Mouse (Mus musculus): ENCODE results near the gene Ptpa. TPM values are rescaled to one million over a fixed set of nuclear protein-coding genes. Genes with fewer than 3 reads are reported as not detected.

The Ptpa gene
- polyA plus RNA-seq, 1 experiment: 1,193 TPM

DNA sequence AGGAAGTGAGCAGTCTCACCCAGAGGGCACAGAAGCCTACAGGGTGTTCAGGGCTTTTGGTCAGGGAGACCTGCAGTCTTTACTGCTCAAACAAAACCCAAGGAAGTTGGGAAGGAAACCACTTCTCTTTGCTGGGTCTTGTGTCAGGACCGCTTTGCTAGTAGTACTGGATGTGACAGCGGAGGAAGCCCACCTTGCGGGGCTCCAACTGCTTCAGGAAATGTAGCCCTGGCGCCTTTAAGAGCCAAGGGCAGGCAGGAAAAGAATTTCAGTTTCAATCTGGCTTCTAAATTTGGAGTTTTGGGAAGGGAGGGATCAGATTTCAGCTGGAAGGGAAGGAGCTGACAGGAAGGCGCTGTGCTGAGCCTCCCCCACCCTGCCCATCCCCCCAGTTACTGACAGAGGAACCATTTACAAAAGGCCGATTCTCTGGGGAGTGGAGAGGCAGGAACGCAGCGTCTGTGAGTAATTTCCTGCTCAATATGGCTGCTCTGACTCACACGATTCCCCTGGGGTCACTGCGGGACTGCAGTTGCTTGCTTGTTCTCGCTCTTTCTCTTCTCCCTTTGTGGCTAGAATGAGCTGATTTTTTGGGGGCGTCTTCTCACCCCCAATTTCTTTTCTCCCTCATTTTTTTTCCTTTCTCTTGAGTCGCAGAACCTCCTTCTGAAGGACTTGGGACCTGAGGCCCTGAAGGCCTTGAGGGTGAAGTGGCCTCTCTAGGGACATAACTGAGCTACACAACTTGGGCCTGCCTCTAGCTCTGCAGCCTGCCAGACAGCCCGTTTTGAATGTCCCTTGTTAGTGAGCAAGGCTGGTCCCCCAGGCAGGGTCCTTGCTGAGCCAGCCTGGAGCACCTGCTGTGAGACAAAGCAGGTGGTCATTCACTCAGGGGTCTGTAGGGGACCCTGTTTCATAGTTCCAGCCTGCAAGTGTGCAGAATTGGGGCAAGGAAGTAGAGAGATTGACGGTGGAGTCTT, 26.0 kb downstream of the Ptpa start:
- no peak for TF ChIP-seq GATA1 (IDR thresholded peaks at IDR 0.05; ENCODE audit: low read length)

DNA sequence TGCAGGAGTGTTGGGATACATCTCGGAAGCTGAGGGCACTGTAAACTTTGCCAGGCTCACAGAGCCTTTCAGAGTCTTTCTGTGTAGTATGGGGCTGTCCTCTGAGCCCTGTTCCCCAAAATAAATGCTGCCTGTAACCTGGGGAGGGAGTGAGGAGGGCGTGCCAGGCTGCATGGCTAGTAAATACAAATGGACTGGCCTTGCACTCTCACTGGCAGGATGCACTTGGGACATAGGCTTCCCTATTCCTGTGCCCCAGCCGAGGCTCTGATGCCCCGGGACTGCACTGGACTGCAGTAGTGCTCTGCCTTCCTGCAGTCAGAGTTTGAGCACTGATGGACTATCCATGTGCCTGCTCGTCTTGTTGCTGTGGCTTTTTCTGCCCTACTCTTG, 26.7 kb downstream of the Ptpa start:
- no peak for TF ChIP-seq GATA1 (IDR thresholded peaks at IDR 0.05; ENCODE audit: low read length)

DNA sequence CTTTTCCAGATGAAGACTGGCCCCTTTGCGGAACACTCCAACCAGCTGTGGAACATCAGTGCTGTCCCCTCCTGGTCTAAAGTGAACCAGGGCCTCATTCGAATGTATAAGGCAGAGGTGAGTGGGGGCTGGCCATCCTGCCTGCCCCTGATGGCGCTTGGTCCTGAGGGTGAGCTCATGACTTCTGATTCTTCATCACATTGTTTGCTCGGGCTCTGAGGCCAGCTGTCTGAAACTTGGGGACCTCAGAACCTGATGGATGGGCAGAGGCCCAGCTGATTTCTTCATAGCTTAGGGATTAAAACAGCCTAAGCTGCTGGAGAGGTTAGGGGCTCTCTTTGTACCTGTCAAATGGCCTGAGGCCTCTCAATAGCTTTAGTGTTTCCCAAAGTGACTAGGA, 27.4 kb downstream of the Ptpa start:
- TF ChIP-seq GATA1 (IDR thresholded peaks at IDR 0.05; ENCODE audit: low read length): no peak

DNA sequence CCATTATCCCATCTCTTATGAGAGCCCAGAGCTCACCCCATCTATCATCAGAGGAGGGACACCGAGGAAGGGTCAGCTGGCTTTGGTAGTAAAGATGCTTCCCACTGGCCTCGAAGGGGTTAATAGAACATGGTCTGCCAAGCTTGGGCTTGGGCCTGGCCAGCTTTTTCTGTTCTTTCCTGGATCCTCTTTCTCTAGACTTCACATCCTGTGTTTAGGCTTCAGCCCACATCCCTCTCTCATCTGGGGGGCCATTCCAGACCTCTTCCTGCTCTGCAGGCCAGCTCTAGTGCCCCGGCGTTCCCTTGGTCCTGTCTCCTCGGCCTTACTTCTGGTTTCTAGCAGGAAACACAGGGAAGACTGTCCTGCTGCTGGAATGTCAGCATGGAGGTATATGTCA, 28.2 kb downstream of the Ptpa start:
- TF ChIP-seq GATA1 (IDR thresholded peaks at IDR 0.05; ENCODE audit: low read length): no peak

DNA sequence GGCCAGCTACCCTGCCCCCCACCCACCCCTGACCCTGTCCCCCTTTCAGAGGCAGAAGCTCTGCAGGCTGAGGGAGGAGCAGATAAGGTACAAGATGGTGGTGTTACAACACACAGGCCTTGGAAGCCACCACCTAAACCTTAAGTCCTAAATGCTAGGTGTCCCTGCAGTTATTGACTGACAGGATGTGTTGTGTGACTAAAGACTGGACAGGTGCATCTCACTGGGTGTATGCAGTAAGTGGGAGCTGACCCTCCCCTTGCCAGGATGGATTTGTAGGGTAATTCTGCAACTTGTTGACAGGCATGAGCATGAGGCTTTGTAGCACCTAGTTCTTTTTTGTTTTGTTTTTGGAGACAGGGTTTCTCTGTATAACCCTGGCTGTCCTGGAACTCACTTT, 28.6 kb downstream of the Ptpa start:
- TF ChIP-seq GATA1 (IDR thresholded peaks at IDR 0.05; ENCODE audit: low read length): no peak

DNA sequence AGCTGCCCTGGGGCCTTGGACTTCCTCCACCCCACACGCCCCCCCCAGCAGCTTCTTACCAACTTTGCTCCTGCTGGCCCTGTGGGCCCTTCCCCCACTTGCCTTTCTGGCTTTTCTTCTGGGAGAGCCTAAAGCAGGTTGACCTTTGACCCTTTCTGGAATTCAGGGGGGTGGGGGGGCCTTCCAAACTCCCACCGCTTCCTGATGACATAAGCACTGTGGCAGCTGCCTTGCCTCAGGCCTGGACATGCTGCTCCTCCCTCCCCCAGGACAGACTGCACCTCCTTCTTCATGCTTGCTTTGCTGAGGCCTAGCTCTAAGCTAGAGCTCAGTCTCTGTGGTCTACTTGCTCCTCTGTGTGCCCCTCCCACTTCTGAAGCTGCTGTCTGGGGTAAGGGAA, 29.5 kb downstream of the Ptpa start:
- TF ChIP-seq GATA1 (IDR thresholded peaks at IDR 0.05; ENCODE audit: low read length): no peak

DNA sequence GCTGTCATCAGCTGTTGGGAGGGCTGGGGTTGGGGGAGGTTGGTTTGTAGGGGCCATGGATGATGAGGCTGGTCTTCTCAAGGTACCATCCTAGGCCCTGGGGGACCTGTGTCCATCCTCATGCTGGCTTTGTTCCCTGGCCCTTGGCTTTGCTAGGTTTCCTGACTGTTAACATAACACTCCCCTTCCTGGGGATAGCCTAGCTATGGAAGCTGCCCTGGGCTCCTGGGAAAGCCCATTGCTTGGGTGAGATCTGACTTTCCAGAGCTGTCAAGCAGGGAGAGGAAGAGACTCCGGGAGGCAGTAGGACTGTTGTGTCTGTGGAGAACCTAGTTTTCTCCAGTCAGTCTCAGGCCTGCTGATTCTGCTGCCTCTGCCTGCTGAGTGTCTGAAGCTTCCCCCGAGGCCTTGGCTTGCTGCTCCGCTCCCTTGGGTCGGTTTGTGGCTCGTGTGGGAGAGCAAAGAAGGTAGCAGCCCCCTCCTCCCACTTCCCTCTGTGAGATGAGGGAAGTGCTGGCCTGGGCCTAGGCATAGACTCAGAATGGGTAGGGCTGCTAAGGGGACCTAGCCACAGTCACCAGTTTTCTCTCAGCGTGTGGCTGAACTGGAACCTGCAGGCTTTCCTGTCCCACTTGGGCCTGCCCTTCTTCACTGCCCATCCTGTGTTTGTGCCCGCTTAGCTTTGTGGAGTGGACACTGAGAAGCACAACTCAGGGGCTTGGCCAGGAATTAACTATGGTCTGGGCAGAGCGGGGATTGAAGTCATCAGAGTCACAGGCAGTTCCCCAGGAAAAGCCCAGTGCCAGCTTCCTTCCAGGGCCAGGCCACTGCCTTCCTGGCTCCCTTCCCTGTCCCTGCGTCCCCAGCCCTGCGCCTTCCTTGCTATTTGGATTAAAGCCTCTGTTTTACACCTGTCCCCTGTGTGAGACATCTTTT, 31.3 kb downstream of the Ptpa start:
- no peak for TF ChIP-seq GATA1 (IDR thresholded peaks at IDR 0.05; ENCODE audit: low read length)

DNA sequence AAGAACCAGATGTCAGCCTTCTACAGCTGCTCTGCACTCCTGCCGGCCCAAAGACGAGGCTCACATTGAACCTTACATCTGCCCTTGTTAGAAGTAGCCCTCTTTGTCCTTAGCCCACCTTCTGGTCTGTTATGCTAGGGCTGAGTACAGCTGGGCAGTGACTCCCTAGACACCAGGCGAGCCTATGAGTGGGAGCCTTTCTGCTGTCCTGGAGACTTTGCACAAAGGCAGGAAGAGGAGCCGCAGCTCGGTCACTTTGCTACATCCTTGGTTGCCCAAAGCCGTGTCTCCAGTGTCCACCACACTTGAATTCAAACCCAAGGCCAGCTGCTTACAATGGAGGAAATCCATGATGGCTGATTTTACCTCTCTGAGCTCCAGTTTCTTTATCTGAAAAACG, 32.5 kb downstream of the Ptpa start:
- no peak for TF ChIP-seq GATA1 (IDR thresholded peaks at IDR 0.05; ENCODE audit: low read length)

DNA sequence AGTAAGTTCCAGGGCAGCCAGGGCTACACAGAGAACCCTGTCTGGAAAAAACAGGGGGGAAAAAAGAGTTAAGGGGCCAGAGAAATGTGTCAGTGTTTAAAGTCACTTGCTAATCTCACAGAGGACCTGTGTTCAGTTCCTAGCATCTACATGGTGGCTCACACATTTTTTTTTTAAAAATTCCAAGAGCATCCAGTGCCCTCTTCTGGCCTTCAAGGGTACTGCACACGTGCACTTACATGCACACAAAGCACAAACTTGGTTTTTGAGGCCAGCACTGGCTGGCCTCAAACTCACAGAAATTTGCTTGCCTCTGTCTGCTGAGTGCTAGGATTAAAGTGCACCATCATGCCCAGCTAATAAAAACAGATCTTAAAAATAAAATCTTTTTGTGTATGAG, 34.7 kb downstream of the Ptpa start:
- TF ChIP-seq GATA1 (IDR thresholded peaks at IDR 0.05; ENCODE audit: low read length): no peak

DNA sequence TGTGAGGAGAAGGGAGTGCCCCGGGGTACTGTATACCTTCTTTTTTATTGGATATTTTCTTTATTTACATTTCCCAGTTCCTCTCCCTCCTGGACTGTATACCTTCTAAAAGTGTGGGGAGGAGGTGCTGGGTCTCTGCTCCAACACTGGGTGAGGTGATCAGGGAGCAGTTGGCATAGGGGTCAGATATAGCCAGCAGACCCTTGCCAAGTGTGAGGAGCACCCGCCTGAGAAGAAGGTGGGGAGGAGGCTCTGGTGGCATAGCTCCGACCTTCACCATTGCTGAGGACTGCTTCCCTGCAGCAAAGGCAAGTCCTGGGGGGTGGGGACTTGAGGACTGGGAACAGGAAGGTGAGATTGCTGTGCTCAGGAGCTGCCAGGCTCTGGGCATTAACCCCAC, 35.7 kb downstream of the Ptpa start:
- no peak for TF ChIP-seq GATA1 (IDR thresholded peaks at IDR 0.05; ENCODE audit: low read length)

DNA sequence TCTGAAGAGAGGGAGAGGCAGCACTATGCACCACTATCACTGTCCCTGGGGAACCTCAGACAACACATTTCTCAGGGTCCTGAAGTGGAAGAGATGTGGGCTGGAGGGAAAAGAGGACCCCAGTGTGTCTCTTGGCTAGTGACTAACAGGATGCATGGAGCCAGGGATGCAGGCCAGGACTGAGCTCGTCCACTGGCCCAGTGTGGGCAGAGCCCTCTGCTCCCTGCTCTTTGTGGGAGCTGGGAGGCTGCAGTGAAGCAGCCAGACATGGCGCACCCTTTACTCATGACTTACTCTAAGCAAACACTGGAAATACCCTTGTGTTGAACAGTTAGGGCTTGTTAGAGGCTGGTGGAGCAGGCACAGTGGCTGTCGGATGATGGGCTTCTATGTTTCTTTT, 37.7 kb downstream of the Ptpa start:
- no peak for TF ChIP-seq GATA1 (IDR thresholded peaks at IDR 0.05; ENCODE audit: low read length)

DNA sequence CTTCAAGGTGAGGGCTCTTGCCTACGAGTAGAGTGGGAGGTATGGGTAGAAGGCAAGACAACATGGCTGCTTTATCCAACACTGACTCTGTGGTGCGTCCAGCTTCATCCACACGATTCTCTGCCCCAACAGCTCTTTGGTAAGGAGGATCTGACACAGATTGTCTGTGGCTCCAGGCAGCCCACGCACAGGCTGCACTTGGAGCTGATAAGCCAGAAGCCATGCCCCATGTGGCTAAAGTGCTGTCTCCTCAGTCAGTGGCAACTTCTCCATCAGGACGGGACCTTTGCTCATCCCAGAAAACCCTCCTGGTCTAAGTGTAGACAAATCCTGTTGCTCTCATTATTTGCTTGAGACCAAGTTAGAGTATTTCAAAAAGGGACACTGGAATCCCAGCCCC, 38.7 kb downstream of the Ptpa start:
- no peak for TF ChIP-seq GATA1 (IDR thresholded peaks at IDR 0.05; ENCODE audit: low read length)

DNA sequence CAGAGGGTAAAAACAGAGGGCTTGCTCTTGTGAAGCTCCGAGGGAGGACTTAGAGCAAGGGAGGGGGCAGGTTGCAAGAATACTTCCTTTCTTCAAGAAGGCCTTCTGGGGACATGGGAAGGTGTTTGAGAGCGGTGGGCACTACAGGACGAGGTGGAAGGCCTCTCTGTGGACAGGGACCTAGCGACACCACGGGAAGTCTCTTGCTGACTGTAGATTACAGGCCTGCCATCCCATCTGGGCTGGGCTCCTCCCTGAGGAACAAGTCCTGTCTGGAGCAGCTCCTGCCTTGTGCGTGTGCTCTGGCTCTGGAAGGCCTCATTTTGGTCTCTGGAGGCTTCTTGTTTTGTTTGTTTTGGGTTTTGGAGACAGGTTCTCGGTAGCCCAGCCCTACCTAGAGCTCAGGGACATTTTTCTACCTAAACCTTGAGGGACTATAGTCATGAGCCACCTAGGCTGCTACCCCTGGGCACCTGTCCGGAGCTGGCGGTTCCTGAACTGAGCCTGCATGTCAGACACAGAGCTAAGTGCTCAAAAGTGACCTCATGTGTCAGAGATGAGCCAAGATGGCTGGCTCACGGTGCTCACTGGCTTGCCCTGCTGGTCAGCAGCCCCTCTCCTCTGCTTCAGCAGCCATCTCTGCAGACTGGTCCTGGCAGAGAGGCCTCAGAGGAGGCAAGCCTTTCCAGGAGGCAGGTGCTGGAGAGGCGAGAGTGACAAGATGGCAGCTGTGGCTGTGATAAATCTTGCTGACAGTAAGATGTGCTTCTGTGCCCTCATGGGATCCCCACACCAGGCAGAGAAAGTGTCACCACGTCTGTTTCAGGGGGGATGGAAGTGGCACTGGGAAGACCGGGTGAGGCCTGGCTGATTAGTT, 40.5 kb downstream of the Ptpa start:
- no peak for TF ChIP-seq GATA1 (IDR thresholded peaks at IDR 0.05; ENCODE audit: low read length)

DNA sequence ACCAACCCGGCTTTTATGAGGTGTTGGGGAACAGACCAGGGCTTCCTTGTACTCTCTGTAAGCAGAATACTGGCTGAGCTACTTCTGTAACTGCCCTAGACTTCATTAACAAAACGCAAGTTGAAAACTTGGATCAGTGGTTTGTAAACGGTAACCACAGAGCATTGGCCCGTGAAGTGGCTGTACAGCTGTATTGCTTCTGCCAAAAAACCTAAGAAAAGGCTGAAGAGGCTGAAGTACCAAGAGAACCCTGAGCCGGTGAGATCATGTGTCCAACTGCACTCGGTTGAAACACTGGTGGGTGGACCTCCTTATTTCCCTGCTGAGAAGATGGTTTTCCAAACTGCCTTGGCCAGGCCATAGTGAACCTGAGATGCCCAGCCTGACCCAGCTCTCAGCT, 42.5 kb downstream of the Ptpa start:
- no peak for TF ChIP-seq GATA1 (IDR thresholded peaks at IDR 0.05; ENCODE audit: low read length)

DNA sequence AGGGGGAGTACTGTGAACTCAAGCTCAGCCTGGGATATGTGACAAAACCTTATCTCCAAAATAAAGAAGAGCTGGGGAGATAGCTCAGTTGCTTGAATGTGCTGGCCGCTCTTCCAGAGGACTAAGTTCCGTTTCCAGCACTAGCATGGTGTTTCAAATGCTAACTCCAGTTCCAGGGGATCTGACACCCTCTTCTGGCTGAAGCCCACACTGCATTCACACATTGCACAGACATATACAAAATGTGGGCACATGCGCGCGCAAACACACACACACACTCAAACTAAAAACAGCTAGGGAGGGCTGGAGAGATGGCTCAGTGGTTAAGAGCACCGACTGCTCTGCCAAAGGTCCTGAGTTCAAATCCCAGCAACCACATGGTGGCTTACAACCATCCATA, 43.4 kb downstream of the Ptpa start:
- TF ChIP-seq GATA1 (IDR thresholded peaks at IDR 0.05; ENCODE audit: low read length): no peak

Data from G1E-ER4 (cell line).